Comparison of ENCODE assay signal across 9 mouse cellular contexts in the genomic region with DNA sequence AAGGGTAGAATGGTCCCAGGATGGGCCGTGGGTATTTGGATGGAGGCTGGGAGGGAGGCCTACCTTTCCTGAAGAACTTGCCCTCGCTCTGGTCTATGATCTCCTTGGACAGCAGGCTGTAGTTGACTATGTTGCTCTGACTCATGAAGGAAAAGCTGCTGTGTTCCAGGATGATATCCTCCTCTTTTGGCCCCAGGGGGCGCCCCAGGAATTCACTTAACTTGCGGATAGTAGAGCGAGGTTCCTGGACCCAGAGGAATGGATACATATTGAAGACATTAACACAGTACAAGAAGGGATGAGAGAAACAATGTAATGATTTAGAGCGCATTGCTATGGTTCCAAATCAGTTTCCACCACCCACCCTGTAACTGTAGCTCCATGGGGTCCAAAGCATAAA. TPM values are rescaled to one million over a fixed set of nuclear protein-coding genes. Genes with fewer than 3 reads are reported as not detected.
DNase-seq lines count a peak whose midpoint lies in the region; ATAC-seq and TF ChIP-seq lines count a peak whose summit lies in the region.
"Had no signal": no experiment of that assay in that cellular context is flagged by ENCODE, and none has a peak within 500 bp of the region (broad histone marks: within the 10 kb centered on the region; RNA-seq: fewer than 3 reads in every experiment).

No protein-coding gene starts in this region.

- H3K4me1 ChIP-seq in hindbrain, embryonic 11.5 days (replicated peaks; ENCODE audit: control insufficient read depth, insufficient read depth, low read length) = no peaks in the 10 kb centered on the region
- no peaks in the 10 kb centered on the region for H3K4me1 ChIP-seq in hindbrain, embryonic 16.5 days (ENCODE audit: control insufficient read depth, insufficient read depth, low read depth, low read length)
- peaks cover 0 to 7% of the 10 kb centered on the region in 2 experiments; a peak in 1 of 4 replicates for H3K4me1 ChIP-seq in ES-E14 (ENCODE audit: control insufficient read depth in 2 of 2, insufficient read depth in 2 of 2, low read length in 2 of 2, poor library complexity in 1 of 2)
- no peaks in the 10 kb centered on the region for H3K4me1 ChIP-seq in embryonic facial prominence, embryonic 11.5 days (ENCODE audit: control insufficient read depth, insufficient read depth, low read length)
- peaks cover 6% of the 10 kb centered on the region; the same call in 1 of the 2 replicates for H3K4me1 ChIP-seq in intestine, embryonic 16.5 days (ENCODE audit: control insufficient read depth, insufficient read depth, low read length)

- H3K36me3 ChIP-seq in hindbrain, embryonic 11.5 days (ENCODE audit: control insufficient read depth, insufficient read depth, low read length) = no peaks in the 10 kb centered on the region
- H3K36me3 ChIP-seq in hindbrain, embryonic 16.5 days (ENCODE audit: control insufficient read depth, insufficient read depth, low read length) = no peaks in the 10 kb centered on the region
- no peaks in the 10 kb centered on the region for H3K36me3 ChIP-seq in ES-E14 (ENCODE audit: control insufficient read depth, insufficient read depth, low read length, poor library complexity, severe bottlenecking)
- no peaks in the 10 kb centered on the region for H3K36me3 ChIP-seq in embryonic facial prominence, embryonic 11.5 days (replicated peaks; ENCODE audit: control insufficient read depth, insufficient read depth, low read depth, low read length)
- H3K36me3 ChIP-seq in intestine, embryonic 16.5 days (ENCODE audit: control insufficient read depth, insufficient read depth, low read length) = no peaks in the 10 kb centered on the region

- peak; percentile 43 for DNase-seq in hindbrain, embryonic 11.5 days (ENCODE audit: low spot score)
- DNase-seq in ES-E14 (ENCODE audit: low read depth, low spot score) = no peak
- DNase-seq in embryonic facial prominence, embryonic 11.5 days (ENCODE audit: low spot score) = peak; percentile 79
- peak; percentile 42 for DNase-seq in large intestine, adult 2 months (ENCODE audit: low read depth, low spot score)
- peak; percentile 58 for DNase-seq in testis, postnatal 14 days (ENCODE audit: low spot score)
- DNase-seq in frontal cortex, postnatal 25 days (ENCODE audit: low spot score in 2 of 2) = no peak

- in situ Hi-C loops in ES-E14 (cut with MboI; ENCODE audit: low sequenced_read_pairs in 2 of 2, unreplicated experiment in 2 of 2) = no loop called here

- H3K4me3 ChIP-seq in hindbrain, embryonic 11.5 days (ENCODE audit: low read depth, low read length) = no peak overlapping the region
- no peak overlapping the region for H3K4me3 ChIP-seq in hindbrain, embryonic 16.5 days (ENCODE audit: low read length)
- H3K4me3 ChIP-seq in ES-E14 (ENCODE audit: insufficient read depth in 1 of 2, low read depth in 1 of 2, low read length in 2 of 2, poor library complexity in 1 of 2, severe bottlenecking in 1 of 2) = no peak overlapping the region
- H3K4me3 ChIP-seq in embryonic facial prominence, embryonic 11.5 days (ENCODE audit: low read depth, low read length) = no peak overlapping the region
- H3K4me3 ChIP-seq in intestine, embryonic 16.5 days (ENCODE audit: low read length) = no peak overlapping the region

- H3K9me3 ChIP-seq in hindbrain, embryonic 11.5 days (ENCODE audit: control insufficient read depth, low read length) = no peaks in the 10 kb centered on the region
- no peaks in the 10 kb centered on the region for H3K9me3 ChIP-seq in hindbrain, embryonic 16.5 days (ENCODE audit: control insufficient read depth, low read length)
- H3K9me3 ChIP-seq in ES-E14 (ENCODE audit: control insufficient read depth, insufficient read depth, low read depth, low read length) = peaks cover 2% of the 10 kb centered on the region; the same call in 1 of the 2 replicates
- H3K9me3 ChIP-seq in embryonic facial prominence, embryonic 11.5 days (replicated peaks; ENCODE audit: control insufficient read depth, low read length) = no peaks in the 10 kb centered on the region
- H3K9me3 ChIP-seq in intestine, embryonic 16.5 days (ENCODE audit: control insufficient read depth, low read length) = no peaks in the 10 kb centered on the region

- no peak overlapping the region for H3K27ac ChIP-seq in hindbrain, embryonic 11.5 days (ENCODE audit: low read depth, low read length)
- H3K27ac ChIP-seq in hindbrain, embryonic 16.5 days (ENCODE audit: low read depth, low read length) = no peak overlapping the region
- H3K27ac ChIP-seq in ES-E14 (ENCODE audit: insufficient read depth, low read depth, low read length, poor library complexity, severe bottlenecking) = no peak overlapping the region
- no peak overlapping the region for H3K27ac ChIP-seq in embryonic facial prominence, embryonic 11.5 days (replicated peaks; ENCODE audit: low read depth, low read length)
- no peak overlapping the region for H3K27ac ChIP-seq in intestine, embryonic 16.5 days (ENCODE audit: low read length)

- no peak overlapping the region for H3K4me2 ChIP-seq in hindbrain, embryonic 11.5 days (replicated peaks; ENCODE audit: low read depth, low read length)
- H3K4me2 ChIP-seq in hindbrain, embryonic 16.5 days (ENCODE audit: low read length) = no peak overlapping the region
- H3K4me2 ChIP-seq in embryonic facial prominence, embryonic 11.5 days (ENCODE audit: low read depth, low read length) = no peak overlapping the region
- H3K4me2 ChIP-seq in intestine, embryonic 16.5 days (ENCODE audit: low read depth, low read length) = no peak overlapping the region

- no peaks in the 10 kb centered on the region for H3K27me3 ChIP-seq in hindbrain, embryonic 11.5 days (ENCODE audit: control insufficient read depth, insufficient read depth, low read length)
- no peaks in the 10 kb centered on the region; the same call in 1 of the 2 replicates for H3K27me3 ChIP-seq in hindbrain, embryonic 16.5 days (replicated peaks; ENCODE audit: control insufficient read depth, insufficient read depth, low read length)
- H3K27me3 ChIP-seq in embryonic facial prominence, embryonic 11.5 days (ENCODE audit: control insufficient read depth, insufficient read depth, low read length) = no peaks in the 10 kb centered on the region
- no peaks in the 10 kb centered on the region for H3K27me3 ChIP-seq in intestine, embryonic 16.5 days (replicated peaks; ENCODE audit: control insufficient read depth, insufficient read depth, low read length)

- 60% methylated on average over 6 of the region's 6 CpGs for WGBS in hindbrain, embryonic 11.5 days
- WGBS in hindbrain, embryonic 16.5 days = 61% methylated on average over 6 of the region's 6 CpGs
- WGBS in embryonic facial prominence, embryonic 11.5 days = 45% methylated on average over 6 of the region's 6 CpGs
- WGBS in large intestine, adult 2 months = 46% methylated on average over 6 of the region's 6 CpGs
- WGBS in intestine, embryonic 16.5 days = 67% methylated on average over 6 of the region's 6 CpGs

- no peak for ATAC-seq in hindbrain, embryonic 11.5 days (ENCODE audit: low FRiP score)
- ATAC-seq in hindbrain, embryonic 16.5 days = no peak
- no peak for ATAC-seq in embryonic facial prominence, embryonic 11.5 days (replicated peaks; ENCODE audit: insufficient number of reproducible peaks, low FRiP score, low TSS enrichment, low read depth)
- no peak for ATAC-seq in intestine, embryonic 16.5 days

- H3K9ac ChIP-seq in hindbrain, embryonic 11.5 days (ENCODE audit: low read depth, low read length) = no peak overlapping the region
- H3K9ac ChIP-seq in hindbrain, embryonic 16.5 days (ENCODE audit: low read depth, low read length) = no peak overlapping the region
- H3K9ac ChIP-seq in ES-E14 (ENCODE audit: insufficient read depth, low read depth, low read length, poor library complexity, severe bottlenecking) = no peak overlapping the region
- H3K9ac ChIP-seq in embryonic facial prominence, embryonic 11.5 days (replicated peaks; ENCODE audit: low read length) = no peak overlapping the region
- no peak overlapping the region for H3K9ac ChIP-seq in intestine, embryonic 16.5 days (ENCODE audit: low read depth, low read length)

TF ChIP-seq in ES-E14, 5 proteins besides CTCF, POLR2A, EP300 and RAD21 (continues in another document):
- TF ChIP-seq CHD2 (IDR thresholded peaks at IDR 0.05; ENCODE audit: low read depth, low read length) = no peak
- TF ChIP-seq MAFK (IDR thresholded peaks at IDR 0.05; ENCODE audit: insufficient read depth, low read depth, low read length) = no peak
- no peak for TF ChIP-seq HCFC1 (IDR thresholded peaks at IDR 0.05; ENCODE audit: borderline replicate concordance, insufficient read depth, low read length)

RNA-seq across cellular contexts. Expression of gene Sult5a1, which starts 12.8 kb away (rescaled TPM):
- 4.8 and 5.5 TPM in 2 replicates for polyA plus RNA-seq in hindbrain, embryonic 11.5 days (2014; fragmentation: Nextera tagmentation; extraction: Ambion mirVana)
- polyA plus RNA-seq in hindbrain, embryonic 16.5 days (2015; fragmentation: Nextera tagmentation; extraction: Ambion mirVana) = 1.8 and 2.5 TPM in 2 replicates
- 3.1 and 3.3 TPM in 2 replicates for total RNA-seq in ES-E14 (2012; rRNA removed)
- polyA plus RNA-seq in embryonic facial prominence, embryonic 11.5 days (2014; fragmentation: Nextera tagmentation; extraction: Ambion mirVana) = 8.4 and 10.2 TPM in 2 replicates
- 0.99 and 1.2 TPM in 2 replicates for polyA plus RNA-seq in large intestine, adult 2 months (2012; rRNA removed)
- 9.3 and 9.6 TPM in 2 replicates for polyA plus RNA-seq in intestine, embryonic 16.5 days (2015; fragmentation: Nextera tagmentation; extraction: Ambion mirVana)
- total RNA-seq: left cerebral cortex, postnatal 10 days had no signal

RNA-seq across cellular contexts. Expression of gene Cpne7, which starts 28.1 kb away (rescaled TPM):
- 0.10 and 0.45 TPM in 2 replicates for polyA plus RNA-seq in hindbrain, embryonic 11.5 days (2014; fragmentation: Nextera tagmentation; extraction: Ambion mirVana)
- 5.9 and 8.6 TPM in 2 replicates for polyA plus RNA-seq in hindbrain, embryonic 16.5 days (2015; fragmentation: Nextera tagmentation; extraction: Ambion mirVana)
- total RNA-seq in ES-E14 (2012; rRNA removed) = 1.8 and 4.9 TPM in 2 replicates
- 0.34 and 0.46 TPM in 2 replicates for polyA plus RNA-seq in embryonic facial prominence, embryonic 11.5 days (2014; fragmentation: Nextera tagmentation; extraction: Ambion mirVana)
- 0.53 and 0.97 TPM in 2 replicates for polyA plus RNA-seq in large intestine, adult 2 months (2012; rRNA removed)
- 0.78 and 0.93 TPM in 2 replicates for polyA plus RNA-seq in intestine, embryonic 16.5 days (2015; fragmentation: Nextera tagmentation; extraction: Ambion mirVana)

RNA-seq across cellular contexts. Expression of gene Dpep1, which starts 40.8 kb away (rescaled TPM):
- 0.43 and 0.85 TPM in 2 replicates for polyA plus RNA-seq in hindbrain, embryonic 11.5 days (2014; fragmentation: Nextera tagmentation; extraction: Ambion mirVana)
- 0.68 and 0.72 TPM in 2 replicates for polyA plus RNA-seq in hindbrain, embryonic 16.5 days (2015; fragmentation: Nextera tagmentation; extraction: Ambion mirVana)
- not detected in 2 replicates for total RNA-seq in ES-E14 (2012; rRNA removed)
- polyA plus RNA-seq in embryonic facial prominence, embryonic 11.5 days (2014; fragmentation: Nextera tagmentation; extraction: Ambion mirVana) = 5.5 TPM in 2 replicates
- 627 and 877 TPM in 2 replicates for polyA plus RNA-seq in large intestine, adult 2 months (2012; rRNA removed)
- polyA plus RNA-seq in intestine, embryonic 16.5 days (2015; fragmentation: Nextera tagmentation; extraction: Ambion mirVana) = 7.5 and 12.6 TPM in 2 replicates
- total RNA-seq: left cerebral cortex, postnatal 10 days had no signal

RNA-seq across cellular contexts. Expression of gene Rpl13, which starts 43.1 kb away (rescaled TPM):
- polyA plus RNA-seq in hindbrain, embryonic 11.5 days (2014; fragmentation: Nextera tagmentation; extraction: Ambion mirVana) = 1,308 and 1,334 TPM in 2 replicates
- 588 and 678 TPM in 2 replicates for polyA plus RNA-seq in hindbrain, embryonic 16.5 days (2015; fragmentation: Nextera tagmentation; extraction: Ambion mirVana)
- total RNA-seq in ES-E14 (2012; rRNA removed) = 2,643 and 2,912 TPM in 2 replicates
- polyA plus RNA-seq in embryonic facial prominence, embryonic 11.5 days (2014; fragmentation: Nextera tagmentation; extraction: Ambion mirVana) = 1,667 and 1,682 TPM in 2 replicates
- polyA plus RNA-seq in large intestine, adult 2 months (2012; rRNA removed) = 1,989 and 2,281 TPM in 2 replicates
- polyA plus RNA-seq in intestine, embryonic 16.5 days (2015; fragmentation: Nextera tagmentation; extraction: Ambion mirVana) = 1,403 and 1,521 TPM in 2 replicates

Comparison
In these comparisons a context has a peak if more than half of its experiments do, and no peak if none do; other contexts are left out.
1. DNase-seq: peak in hindbrain, embryonic 11.5 days (single experiment), embryonic facial prominence, embryonic 11.5 days (single experiment), large intestine, adult 2 months (single experiment) and testis, postnatal 14 days (single experiment); none in ES-E14 (single experiment) and frontal cortex, postnatal 25 days (0 of 2).
2. RNA of gene Dpep1, which starts 40.8 kb away (polyA plus RNA-seq): 627 to 877 TPM in large intestine, adult 2 months; 7.5 to 12.6 TPM in intestine, embryonic 16.5 days, 5.5 TPM in embryonic facial prominence, embryonic 11.5 days, 0.68 to 0.72 TPM in hindbrain, embryonic 16.5 days and 0.43 to 0.85 TPM in hindbrain, embryonic 11.5 days; every median in the first group is over 10 times any median in the second.